Mouse (Mus musculus): ENCODE data around the gene Scn5a. TPM values are rescaled to one million over a fixed set of nuclear protein-coding genes. Genes with fewer than 3 reads are reported as not detected.

Gene Scn5a
- polyA plus RNA-seq, 1 experiment from 2014 or later = 0.31 TPM

DNA sequence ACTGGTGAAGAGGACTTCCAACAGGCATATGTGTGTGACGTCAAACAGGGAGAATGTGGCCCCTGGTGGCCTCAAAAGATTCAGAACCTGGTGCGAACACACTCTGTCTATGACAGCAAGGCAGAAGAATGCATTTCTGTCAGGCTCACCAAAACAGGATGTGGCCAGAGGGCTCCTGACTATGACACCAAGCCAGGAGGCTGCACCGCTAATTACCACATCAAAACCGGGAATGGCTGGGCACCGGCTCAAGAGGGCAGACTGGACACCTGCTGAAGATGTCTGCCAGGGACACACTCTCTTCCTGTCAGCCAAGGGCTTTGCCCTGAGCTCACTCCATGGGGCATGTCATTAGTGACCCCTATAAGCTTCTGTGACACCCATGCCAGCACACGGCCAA, 15.2 kb downstream of the Scn5a start:
- Histone ChIP-seq H3K4me1 (peaks cover 14% of the 10 kb centered on the region), H3K4me3 (replicated peaks) (no peak overlapping the region), H3K9ac (replicated peaks) (no peak overlapping the region), H3K27me3 (replicated peaks) (peaks cover 62% of the 10 kb centered on the region), H3K27ac (replicated peaks) (no peak overlapping the region), H3K4me2 (no peak overlapping the region), H3K36me3 (no peaks in the 10 kb centered on the region), H3K9me3 (replicated peaks) (no peaks in the 10 kb centered on the region)
- no peak for ATAC-seq (ENCODE audit: low FRiP score)
- 73% methylated on average over 6 of the region's 6 CpGs for WGBS

DNA sequence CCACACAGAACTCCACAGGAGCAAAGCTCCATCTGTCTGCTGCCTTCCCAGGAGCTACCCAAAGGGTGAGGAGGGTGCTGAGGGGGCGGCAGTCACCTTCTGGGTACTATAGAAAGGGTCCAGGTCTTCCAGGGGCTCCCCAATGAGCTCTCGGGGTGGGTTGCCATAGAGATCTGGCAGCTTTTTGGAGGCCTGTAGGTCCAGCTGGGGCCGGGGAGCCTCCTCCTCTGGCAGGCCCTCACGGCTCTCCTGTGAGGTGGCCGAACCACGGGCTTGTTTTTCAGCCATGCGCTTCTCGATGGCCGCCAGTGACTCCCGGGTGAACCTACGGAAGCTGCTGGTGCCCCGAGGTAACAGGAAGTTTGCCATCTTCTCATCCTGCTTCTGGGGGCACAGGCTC, 16.6 kb downstream of the Scn5a start:
- Histone ChIP-seq H3K36me3 (no peaks in the 10 kb centered on the region), H3K4me3 (replicated peaks) (no peak overlapping the region), H3K27ac (replicated peaks) (no peak overlapping the region), H3K9ac (replicated peaks) (no peak overlapping the region), H3K27me3 (replicated peaks) (peaks cover 48% of the 10 kb centered on the region), H3K4me1 (peaks cover 14% of the 10 kb centered on the region), H3K9me3 (replicated peaks) (no peaks in the 10 kb centered on the region), H3K4me2 (no peak overlapping the region)
- 57% methylated on average over 12 of the region's 12 CpGs for WGBS
- ATAC-seq (ENCODE audit: low FRiP score) = no peak

DNA sequence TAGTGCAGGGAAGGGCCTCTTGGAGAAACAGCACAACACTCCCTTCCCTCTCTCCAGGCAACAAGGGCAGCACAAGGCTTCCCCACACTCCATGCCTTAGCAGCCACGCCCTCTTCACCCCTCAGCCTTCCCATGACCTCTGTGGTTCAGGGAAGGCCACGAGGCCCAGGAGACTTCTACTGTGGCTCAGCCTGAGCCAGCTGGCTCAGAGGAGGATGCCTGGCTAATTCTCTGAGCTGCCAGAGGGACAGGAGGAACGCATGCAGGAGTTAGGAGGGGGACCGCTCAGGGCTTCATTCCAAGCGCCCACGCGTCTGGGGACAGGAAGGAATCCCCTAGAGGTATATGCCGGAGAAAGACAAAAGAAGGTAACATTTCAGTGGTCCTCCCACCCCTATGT, 17.1 kb downstream of the Scn5a start:
- Histone ChIP-seq H3K9ac (replicated peaks) (no peak overlapping the region), H3K36me3 (no peaks in the 10 kb centered on the region), H3K27me3 (replicated peaks) (peaks cover 43% of the 10 kb centered on the region), H3K4me1 (peaks cover 14% of the 10 kb centered on the region), H3K4me2 (no peak overlapping the region), H3K27ac (replicated peaks) (no peak overlapping the region), H3K4me3 (replicated peaks) (no peak overlapping the region), H3K9me3 (replicated peaks) (no peaks in the 10 kb centered on the region)
- 39% methylated on average over 8 of the region's 8 CpGs for WGBS
- ATAC-seq (ENCODE audit: low FRiP score) = no peak

DNA sequence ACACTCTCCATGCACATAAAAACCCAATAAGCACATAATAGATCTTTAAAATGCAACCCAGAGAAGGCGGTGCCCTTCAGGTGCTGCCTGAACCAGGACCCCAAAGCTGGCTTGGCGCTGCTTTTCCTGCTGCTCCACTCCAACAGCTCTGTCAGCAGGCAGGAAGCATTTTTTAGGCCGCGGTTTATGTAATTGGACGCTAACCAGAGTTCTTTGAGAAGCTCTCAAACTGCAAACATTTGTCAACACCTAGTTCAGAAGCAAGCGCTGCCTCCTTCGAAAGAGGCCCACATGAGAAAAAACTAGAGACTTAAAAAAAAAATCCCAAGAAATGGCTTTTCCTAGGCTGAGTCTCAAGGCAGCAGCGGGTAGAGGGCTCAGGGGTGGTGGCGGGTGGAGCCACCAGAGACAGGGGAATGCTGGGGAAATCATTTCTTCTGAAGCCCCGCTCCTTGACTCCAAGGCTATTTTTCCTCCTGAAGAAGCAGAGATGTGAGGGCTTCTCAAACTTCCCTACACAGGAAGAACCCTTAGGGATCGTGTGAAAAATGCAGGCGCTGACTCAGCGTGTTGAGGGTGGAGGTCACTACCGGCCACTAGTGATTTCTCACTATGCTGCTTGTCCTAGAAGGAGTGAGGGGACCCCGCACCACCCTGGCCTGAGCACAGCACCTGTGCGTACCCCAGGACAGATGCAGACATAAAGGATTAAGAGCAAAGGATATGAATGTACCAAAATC, 19.1 kb downstream of the Scn5a start:
- Histone ChIP-seq H3K9ac (replicated peaks) (no peak overlapping the region), H3K4me1 (peaks cover 14% of the 10 kb centered on the region), H3K9me3 (replicated peaks) (no peaks in the 10 kb centered on the region), H3K36me3 (no peaks in the 10 kb centered on the region), H3K27ac (replicated peaks) (no peak overlapping the region), H3K27me3 (replicated peaks) (peaks cover 28% of the 10 kb centered on the region), H3K4me3 (replicated peaks) (no peak overlapping the region), H3K4me2 (no peak overlapping the region)
- 80% methylated on average over 16 of the region's 16 CpGs for WGBS
- ATAC-seq (ENCODE audit: low FRiP score) = no peak

DNA sequence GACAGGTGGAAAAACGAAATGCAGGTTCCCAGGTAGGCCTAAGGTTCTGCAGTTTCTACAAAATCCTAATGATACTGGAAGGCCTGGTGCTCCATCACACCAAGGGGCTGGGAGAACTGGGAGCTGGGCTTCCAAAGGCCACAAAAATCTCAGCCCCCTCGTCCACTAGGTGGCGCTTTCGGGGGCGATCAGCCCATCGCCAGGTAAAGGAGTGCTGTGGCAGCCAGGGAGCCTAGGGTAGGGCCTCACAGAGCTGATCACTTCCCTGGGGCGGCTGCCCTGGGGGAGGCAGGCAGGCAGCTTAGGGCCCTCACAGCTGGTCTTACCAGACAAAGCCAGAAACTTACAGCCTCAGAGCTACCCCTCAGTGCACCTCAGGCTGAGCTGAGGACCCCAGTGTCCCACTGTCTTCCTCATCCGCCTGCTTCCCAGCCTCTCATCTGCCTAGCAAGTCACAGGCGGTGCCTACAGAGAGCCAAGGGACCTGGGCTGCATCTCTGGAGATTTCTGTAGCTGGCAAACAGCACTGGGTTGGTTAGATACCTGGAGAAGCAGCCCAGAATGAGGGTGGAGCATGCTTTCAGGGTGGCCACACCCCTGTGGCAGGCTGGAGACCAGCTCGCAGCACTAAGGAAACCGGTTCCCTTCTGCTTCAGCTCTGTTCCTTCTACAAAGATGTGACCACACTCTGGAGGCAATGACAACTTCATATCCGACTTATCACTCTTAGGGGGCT, 20.5 kb downstream of the Scn5a start:
- no peaks in the 10 kb centered on the region for H3K9me3 ChIP-seq (replicated peaks)
- peaks cover 14% of the 10 kb centered on the region for H3K4me1 ChIP-seq
- H3K27ac ChIP-seq (replicated peaks) = no peak overlapping the region
- 26% methylated on average over 12 of the region's 12 CpGs for WGBS
- no peak for ATAC-seq (ENCODE audit: low FRiP score)
- H3K27me3 ChIP-seq (replicated peaks) = peaks cover 15% of the 10 kb centered on the region
- no peak overlapping the region for H3K4me3 ChIP-seq (replicated peaks)
- H3K36me3 ChIP-seq = no peaks in the 10 kb centered on the region
- no peak overlapping the region for H3K4me2 ChIP-seq
- H3K9ac ChIP-seq (replicated peaks) = no peak overlapping the region

DNA sequence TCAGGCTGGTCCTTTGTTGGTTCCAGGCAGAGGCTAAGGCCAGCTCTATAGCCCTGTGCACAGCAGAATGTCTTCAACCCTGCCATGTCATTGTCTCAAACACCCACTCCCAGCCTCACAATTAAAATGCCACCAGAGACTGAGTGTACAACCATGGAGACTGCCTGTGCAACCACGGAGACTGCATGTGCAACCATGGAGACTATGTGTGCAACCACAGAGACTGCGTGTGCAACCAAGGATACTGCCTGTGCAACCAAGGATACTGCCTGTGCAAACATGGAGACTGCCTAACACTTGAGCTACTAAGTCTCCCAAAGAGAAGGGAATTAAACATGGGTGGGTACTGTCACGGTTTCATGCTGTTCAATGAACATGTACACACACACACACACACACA, 22.8 kb downstream of the Scn5a start:
- 81% methylated on average over 3 of the region's 3 CpGs for WGBS
- no peak overlapping the region for H3K4me3 ChIP-seq (replicated peaks)
- peaks cover 7% of the 10 kb centered on the region; the same call in 1 of the 2 replicates for H3K27me3 ChIP-seq (replicated peaks)
- no peak for ATAC-seq (ENCODE audit: low FRiP score)
- H3K27ac ChIP-seq (replicated peaks) = no peak overlapping the region
- H3K36me3 ChIP-seq = no peaks in the 10 kb centered on the region
- no peak overlapping the region for H3K9ac ChIP-seq (replicated peaks)
- H3K9me3 ChIP-seq (replicated peaks) = no peaks in the 10 kb centered on the region
- H3K4me2 ChIP-seq = no peak overlapping the region
- H3K4me1 ChIP-seq = no peaks in the 10 kb centered on the region

DNA sequence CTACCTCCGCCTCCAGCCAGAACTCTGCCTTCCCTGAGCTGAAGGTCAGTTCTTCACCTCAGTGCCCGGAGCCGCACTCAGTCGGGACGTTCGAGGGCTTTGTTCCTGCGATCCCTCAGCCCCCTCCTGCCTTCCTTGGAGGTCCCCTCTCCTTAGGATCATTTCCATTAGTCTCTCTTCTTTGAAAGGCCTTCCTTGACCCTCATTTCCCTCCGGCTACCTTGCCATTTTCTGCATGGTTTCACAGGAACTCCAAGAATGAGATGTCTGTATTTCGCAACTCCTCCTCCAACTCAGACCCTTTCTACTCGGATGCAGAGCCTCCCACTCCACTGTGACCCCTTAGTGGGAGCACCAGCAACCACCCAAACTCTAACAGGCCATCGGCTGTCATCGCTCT, 31.3 kb downstream of the Scn5a start:
- 60% methylated on average over 12 of the region's 12 CpGs for WGBS

DNA sequence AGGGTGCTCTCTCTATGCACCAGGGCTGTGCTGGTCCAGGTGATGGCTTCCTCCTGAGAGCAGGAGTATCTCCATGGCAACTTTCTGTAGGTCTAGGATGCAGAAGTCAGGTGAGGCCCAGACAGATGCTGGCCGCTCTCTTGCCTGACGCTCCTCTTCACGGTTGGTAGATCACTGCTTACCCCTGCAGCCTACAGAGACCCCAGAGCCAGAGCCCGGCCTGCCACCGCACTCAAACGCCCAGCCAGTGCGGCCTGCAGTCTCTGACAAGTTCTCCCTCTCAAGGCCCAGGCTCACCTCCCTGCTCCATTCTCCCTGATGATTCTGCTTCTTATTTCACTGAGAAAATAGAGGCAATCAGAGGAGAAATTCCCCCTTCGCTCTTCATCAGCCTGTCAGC, 31.7 kb downstream of the Scn5a start:
- no peaks in the 10 kb centered on the region for H3K9me3 ChIP-seq (replicated peaks)
- 0 out of 2 replicates have a peak, but pooled peaks cover 3% of the 10 kb centered on the region for H3K27me3 ChIP-seq (replicated peaks)
- H3K4me3 ChIP-seq (replicated peaks) = no peak overlapping the region
- no peak overlapping the region for H3K4me2 ChIP-seq
- no peaks in the 10 kb centered on the region for H3K4me1 ChIP-seq
- no peak overlapping the region for H3K9ac ChIP-seq (replicated peaks)
- 83% methylated on average over 8 of the region's 8 CpGs for WGBS
- no peaks in the 10 kb centered on the region for H3K36me3 ChIP-seq
- ATAC-seq (ENCODE audit: low FRiP score) = no peak
- no peak overlapping the region for H3K27ac ChIP-seq (replicated peaks)

More for the DNA sequence above, 31.3 kb downstream of the Scn5a start:
- no peaks in the 10 kb centered on the region for H3K9me3 ChIP-seq (replicated peaks)
- H3K4me2 ChIP-seq = no peak overlapping the region
- no peak overlapping the region for H3K4me3 ChIP-seq (replicated peaks)
- H3K4me1 ChIP-seq = no peaks in the 10 kb centered on the region
- no peaks in the 10 kb centered on the region for H3K36me3 ChIP-seq
- no peak for ATAC-seq (ENCODE audit: low FRiP score)
- no peak overlapping the region for H3K27ac ChIP-seq (replicated peaks)
- H3K9ac ChIP-seq (replicated peaks) = no peak overlapping the region
- H3K27me3 ChIP-seq (replicated peaks) = 0 out of 2 replicates have a peak, but pooled peaks cover 3% of the 10 kb centered on the region

DNA sequence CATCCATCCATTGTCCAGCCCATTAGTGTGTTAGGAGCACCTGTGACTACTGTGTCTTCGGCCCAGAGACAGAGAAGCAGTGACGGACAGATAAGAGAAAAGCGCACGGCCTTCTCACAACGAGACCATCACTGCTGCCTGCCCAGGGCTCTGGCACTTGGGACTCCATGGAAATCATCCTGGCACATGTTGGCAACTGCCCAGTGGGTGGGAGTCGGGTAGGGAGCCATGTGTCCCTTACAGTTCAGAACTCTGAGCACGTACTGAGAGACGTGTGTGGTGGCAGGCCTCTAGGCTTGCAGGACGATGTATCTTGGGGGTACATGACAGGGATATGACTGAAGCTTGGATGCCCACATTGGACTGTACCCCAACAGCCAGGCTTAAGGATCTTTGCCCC, 38.1 kb downstream of the Scn5a start:
- Histone ChIP-seq H3K27ac (replicated peaks) (no peak overlapping the region), H3K9ac (replicated peaks) (no peak overlapping the region), H3K4me3 (replicated peaks) (no peak overlapping the region), H3K9me3 (replicated peaks) (no peaks in the 10 kb centered on the region), H3K4me2 (no peak overlapping the region), H3K36me3 (no peaks in the 10 kb centered on the region), H3K27me3 (replicated peaks) (no peaks in the 10 kb centered on the region; the same call in 1 of the 2 replicates), H3K4me1 (no peaks in the 10 kb centered on the region)
- no peak for ATAC-seq (ENCODE audit: low FRiP score)
- WGBS = 88% methylated on average over 9 of the region's 9 CpGs

DNA sequence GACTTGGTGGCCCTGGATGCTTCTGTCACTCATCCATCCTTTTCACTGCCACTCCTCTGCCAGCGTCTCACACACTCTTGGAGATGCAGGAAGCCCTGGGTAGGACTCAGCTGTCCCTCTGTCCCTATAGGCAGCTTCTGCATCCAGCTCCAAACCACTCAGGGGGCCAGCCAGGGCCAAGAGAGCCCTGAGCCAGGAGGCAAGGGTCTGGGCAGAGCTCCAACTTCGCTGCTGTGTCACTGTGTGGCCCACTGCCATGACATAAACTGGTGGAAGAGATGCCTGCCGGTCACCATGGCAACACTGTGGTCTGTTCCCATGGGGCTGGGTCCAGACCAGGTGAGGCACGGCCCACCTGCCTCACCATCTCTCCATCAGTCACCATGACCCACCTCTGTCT, 41.0 kb downstream of the Scn5a start:
- Histone ChIP-seq H3K27ac (replicated peaks) (no peak overlapping the region), H3K4me2 (no peak overlapping the region), H3K9ac (replicated peaks) (no peak overlapping the region), H3K36me3 (no peaks in the 10 kb centered on the region), H3K27me3 (replicated peaks) (no peaks in the 10 kb centered on the region; the same call in 1 of the 2 replicates), H3K9me3 (replicated peaks) (no peaks in the 10 kb centered on the region), H3K4me1 (no peaks in the 10 kb centered on the region), H3K4me3 (replicated peaks) (no peak overlapping the region)
- 55% methylated on average over 4 of the region's 4 CpGs for WGBS
- ATAC-seq (ENCODE audit: low FRiP score) = no peak; the same call in 1 of the 2 replicates

DNA sequence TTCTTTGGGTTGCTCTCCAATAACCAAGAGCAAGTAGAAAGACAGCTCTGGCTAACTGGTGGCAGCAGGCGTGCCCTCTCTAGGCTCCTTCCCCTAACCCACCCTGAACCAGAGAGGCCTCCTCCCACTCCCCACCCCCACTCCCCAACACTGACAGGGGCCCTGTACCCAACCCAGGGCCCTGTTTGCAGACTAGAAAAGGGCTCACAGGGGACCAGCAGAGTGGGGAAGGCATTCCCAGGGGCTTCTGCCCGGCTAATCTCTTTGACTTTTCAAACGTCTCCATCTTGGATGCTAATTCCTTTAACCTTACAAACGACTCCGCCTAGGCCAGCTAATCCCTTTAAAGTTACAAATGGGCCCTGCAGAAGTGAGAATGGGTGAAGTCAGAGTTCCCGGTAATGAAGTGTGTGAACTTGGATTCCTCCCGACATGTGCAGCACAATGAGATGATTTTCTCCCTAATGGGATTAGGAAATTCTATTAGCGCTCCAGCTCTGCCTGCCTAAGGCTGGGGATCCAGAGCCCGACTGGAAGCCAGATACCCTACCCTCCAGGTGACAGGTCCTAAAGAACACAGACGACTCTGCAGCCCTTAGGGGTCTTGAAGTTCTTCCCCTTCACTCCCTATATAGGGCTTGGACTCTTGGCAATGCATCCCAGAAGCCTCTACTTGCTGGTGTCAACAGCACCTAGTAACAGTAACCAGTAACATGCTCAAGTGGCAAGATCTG, 47.0 kb downstream of the Scn5a start:
- peaks cover 9% of the 10 kb centered on the region; the same call in 1 of the 2 replicates for H3K27me3 ChIP-seq (replicated peaks)
- no peak overlapping the region for H3K9ac ChIP-seq (replicated peaks)
- no peak for ATAC-seq (ENCODE audit: low FRiP score)
- 40% methylated on average over 10 of the region's 10 CpGs for WGBS
- no peaks in the 10 kb centered on the region for H3K9me3 ChIP-seq (replicated peaks)
- H3K27ac ChIP-seq (replicated peaks) = no peak overlapping the region
- H3K4me3 ChIP-seq (replicated peaks) = no peak overlapping the region
- H3K4me2 ChIP-seq = no peak overlapping the region
- no peaks in the 10 kb centered on the region for H3K4me1 ChIP-seq
- no peaks in the 10 kb centered on the region for H3K36me3 ChIP-seq

Data from neural tube, embryonic 15.5 days (tissue).